Mouse (Mus musculus) monocyte, adult 5-6 weeks (primary cell): ENCODE measurements around the gene Cd300a. TPM values are rescaled to one million over a fixed set of nuclear protein-coding genes. Genes with fewer than 3 reads are reported as not detected.

Experiments used
- total RNA-seq: library from RNA; stranded (forward); fragments of 200-1000, 200-491, 200-594 nt; gene quantifications from 3 replicates; pipeline ENCODE4 v1.2.3, GENCODE M21; 2017

The Cd300a gene
- total RNA-seq, 1 experiment from 2014 or later = 286 TPM

Other genes starting within 250 kb of the Cd300a start
- 1,558 to 1,754 TPM (median 1,732 TPM) in 3 replicates for gene Rpl38, start 221.5 kb upstream of the Cd300a start, total RNA-seq
- 0.48 to 1.2 TPM in 2 of 3 replicates, not detected in the other for gene Ttyh2, start 214.6 kb upstream of the Cd300a start, total RNA-seq
- not detected in 3 replicates for gene Dnaic2, start 162.6 kb upstream of the Cd300a start, total RNA-seq
- 6.3 to 7.4 TPM (median 6.4 TPM) in 3 replicates for gene Kif19a, start 124.7 kb upstream of the Cd300a start, total RNA-seq
- gene Btbd17, start 94.1 kb upstream of the Cd300a start, total RNA-seq = not detected in 3 replicates
- not detected in 3 replicates for gene Gpr142, start 91.1 kb upstream of the Cd300a start, total RNA-seq
- gene Gprc5c, start 38.9 kb upstream of the Cd300a start, total RNA-seq = 0.78 to 3.1 TPM (median 1.9 TPM) in 3 replicates
- gene Cd300lb, start 44.3 kb downstream of the Cd300a start, total RNA-seq = 53.2 to 124 TPM (median 94.6 TPM) in 3 replicates
- gene Cd300c, start 79.1 kb downstream of the Cd300a start, total RNA-seq = 3.5 TPM in 1 of 3 replicates, not detected in the others
- gene Cd300ld, start 99.9 kb downstream of the Cd300a start, total RNA-seq = 282 to 497 TPM (median 452 TPM) in 3 replicates
- 183 to 300 TPM (median 291 TPM) in 3 replicates for gene Cd300c2, start 111.8 kb downstream of the Cd300a start, total RNA-seq
- not detected in 3 replicates for gene Cd300ld2, start 126.2 kb downstream of the Cd300a start, total RNA-seq
- 0.97 TPM in 1 of 3 replicates, not detected in the others for gene Cd300ld4, start 137.0 kb downstream of the Cd300a start, total RNA-seq
- not detected in 3 replicates for gene Cd300ld5, start 147.7 kb downstream of the Cd300a start, total RNA-seq
- 358 to 471 TPM (median 466 TPM) in 3 replicates for gene Cd300ld3, start 158.4 kb downstream of the Cd300a start, total RNA-seq
- gene Cd300e, start 172.1 kb downstream of the Cd300a start, total RNA-seq = 160 to 198 TPM (median 162 TPM) in 3 replicates
- gene Rab37, start 201.4 kb downstream of the Cd300a start, total RNA-seq = 31.7 to 64.8 TPM (median 33.2 TPM) in 3 replicates
- gene Cd300lf, start 244.0 kb downstream of the Cd300a start, total RNA-seq = 20.4 to 32.5 TPM (median 25.8 TPM) in 3 replicates